Mouse (Mus musculus) ES-E14 (cell line): Measurements from ENCODE around the gene Fkbpl. TPM values are rescaled to one million over a fixed set of nuclear protein-coding genes. Genes with fewer than 3 reads are reported as not detected.

ENCODE experiments used
- DNase-seq: peaks from one replicate; pipeline ENCODE4 v3.0.0-alpha.2; 2013; ENCODE audit warnings: low read depth, low spot score
- H3K27ac ChIP-seq: 2 replicates; pipeline ENCODE4 v1.5.1; 2012; ENCODE audit warnings: low read depth, mild to moderate bottlenecking, low read length, moderate library complexity, mixed read lengths; ENCODE audit not compliant: poor library complexity, insufficient read depth, severe bottlenecking
- H3K36me3 ChIP-seq: 2 replicates; pipeline ENCODE4 v1.6.1; 2012; ENCODE audit warnings: mild to moderate bottlenecking, low read length, moderate library complexity, mixed read lengths; ENCODE audit not compliant: control insufficient read depth, poor library complexity, insufficient read depth, severe bottlenecking
- H3K4me1 ChIP-seq, 2 experiments: fragments of 150-350 bp in 1 of 2; sonication (generic) in 1 of 2; 2 replicates each; pipeline ENCODE4 v1.6.1; 2012; ENCODE audit warnings: low read length in 2 of 2, mild to moderate bottlenecking in 1 of 2, mixed read lengths in 1 of 2; ENCODE audit not compliant: control insufficient read depth in 2 of 2, insufficient read depth in 2 of 2, poor library complexity in 1 of 2
- H3K4me3 ChIP-seq, 2 experiments: fragments of 150-350 bp in 1 of 2; sonication (generic) in 1 of 2; 2 replicates each; pipeline ENCODE4 v1.5.1; 2012; ENCODE audit warnings: low read length in 2 of 2, low read depth in 1 of 2, mild to moderate bottlenecking in 1 of 2, mixed read lengths in 1 of 2; ENCODE audit not compliant: insufficient read depth in 1 of 2, poor library complexity in 1 of 2, severe bottlenecking in 1 of 2
- H3K9ac ChIP-seq: 2 replicates; pipeline ENCODE4 v1.6.1; 2012; ENCODE audit warnings: low read depth, mild to moderate bottlenecking, low read length, mixed read lengths; ENCODE audit not compliant: poor library complexity, insufficient read depth, severe bottlenecking
- H3K9me3 ChIP-seq: fragments of 150-350 bp; sonication (generic); 2 replicates; pipeline ENCODE4 v1.6.1; 2012; ENCODE audit warnings: low read depth, mild to moderate bottlenecking, low read length; ENCODE audit not compliant: control insufficient read depth, insufficient read depth
- CHD2 ChIP-seq: IDR thresholded peaks from 2 replicates; pipeline ENCODE4 v1.6.1; 2014; ENCODE audit warnings: mild to moderate bottlenecking, low read depth, low read length, inconsistent platforms
- HCFC1 ChIP-seq: IDR thresholded peaks from 2 replicates; pipeline ENCODE4 v1.6.1; 2012; ENCODE audit warnings: low read length, inconsistent platforms, borderline replicate concordance; ENCODE audit not compliant: insufficient read depth
- MAFK ChIP-seq: IDR thresholded peaks from 2 replicates; pipeline ENCODE4 v1.6.1; 2014; ENCODE audit warnings: mild to moderate bottlenecking, low read depth, low read length, inconsistent platforms; ENCODE audit not compliant: insufficient read depth
- ZC3H11A ChIP-seq: IDR thresholded peaks from 2 replicates; pipeline ENCODE4 v1.6.1; 2012; ENCODE audit warnings: low read depth, mild to moderate bottlenecking, inconsistent platforms, low read length, borderline replicate concordance
- ZNF384 ChIP-seq: IDR thresholded peaks from 2 replicates; pipeline ENCODE4 v1.6.1; 2012; ENCODE audit warnings: low read depth, low read length, inconsistent platforms
- in situ Hi-C, 2 experiments: fragments of 600-800 bp; cut with MboI; formaldehyde crosslinking; loops; one replicate each; pipeline ENCODE4 v1.15.1; 2025; ENCODE audit warnings: low sequenced_read_pairs in 2 of 2, inconsistent platforms in 1 of 2; ENCODE audit not compliant: unreplicated experiment in 2 of 2
- total RNA-seq: library from RNA; depleted of rRNA; stranded (reverse); fragments of 300-350 nt; gene quantifications from 2 replicates; pipeline ENCODE4 v1.2.3, GENCODE M21; 2012

Fkbpl gene
- total RNA-seq, 1 experiment, result 7.5 TPM

- H3K9me3 ChIP-seq, result no peaks in the 10 kb centered on the region
- H3K4me1 ChIP-seq, result peaks cover 0 to 11% of the 10 kb centered on the region in 2 experiments; a peak in 2 of 4 replicates
- in situ Hi-C loops, result no loop called here
- DNase-seq, result no peak
- H3K27ac ChIP-seq, result no peak overlapping the region
- no peak for TF ChIP-seq HCFC1
- TF ChIP-seq CHD2, result no peak
- TF ChIP-seq ZNF384, result no peak
- no peak for TF ChIP-seq MAFK
- no peak for TF ChIP-seq ZC3H11A
- H3K36me3 ChIP-seq, result peaks cover 40% of the 10 kb centered on the region
- H3K9ac ChIP-seq, result no peak overlapping the region
- no peak overlapping the region for H3K4me3 ChIP-seq
These were observed 3.8 kb downstream of the Fkbpl start for GRCm38 (mm10) chr17:34648141-34648890.

- H3K4me3 ChIP-seq, result no peak overlapping the region
- no peak overlapping the region for H3K9ac ChIP-seq
- no peaks in the 10 kb centered on the region for H3K9me3 ChIP-seq
- H3K27ac ChIP-seq, result no peak overlapping the region
- DNase-seq, result no peak
- H3K4me1 ChIP-seq, result peaks cover 0 to 9% of the 10 kb centered on the region in 2 experiments; a peak in 2 of 4 replicates
- no peak for TF ChIP-seq ZNF384
- TF ChIP-seq MAFK, result no peak
- no peak for TF ChIP-seq CHD2
- no peak for TF ChIP-seq HCFC1
- no peak for TF ChIP-seq ZC3H11A
- in situ Hi-C loops, result no loop called here
- H3K36me3 ChIP-seq, result peaks cover 47% of the 10 kb centered on the region
These were observed 4.7 kb downstream of the Fkbpl start for GRCm38 (mm10) chr17:34649106-34649864.

GRCm38 (mm10) chr17:34650781-34651180 lies 6.2 kb downstream of the Fkbpl start:
- in situ Hi-C loops, result no loop called here
- DNase-seq, result no peak
- H3K36me3 ChIP-seq, result peaks cover 53% of the 10 kb centered on the region

GRCm38 (mm10) chr17:34651507-34652221 lies 7.1 kb downstream of the Fkbpl start:
- no peak overlapping the region for H3K9ac ChIP-seq
- H3K9me3 ChIP-seq, result no peaks in the 10 kb centered on the region
- no peak overlapping the region for H3K4me3 ChIP-seq
- no peak for DNase-seq
- in situ Hi-C loops, result no loop called here
- peaks cover 53% of the 10 kb centered on the region for H3K36me3 ChIP-seq
- H3K27ac ChIP-seq, result no peak overlapping the region
- H3K4me1 ChIP-seq, result peaks cover 0 to 5% of the 10 kb centered on the region in 2 experiments; a peak in 1 of 4 replicates
- TF ChIP-seq ZC3H11A (no peak), MAFK (no peak), CHD2 (no peak), HCFC1 (no peak), ZNF384 (no peak)

More at GRCm38 (mm10) chr17:34650781-34651180, 6.2 kb downstream of the Fkbpl start:
- peaks cover 0 to 6% of the 10 kb centered on the region in 2 experiments; a peak in 2 of 4 replicates for H3K4me1 ChIP-seq
- H3K27ac ChIP-seq, result no peak overlapping the region
- no peak for TF ChIP-seq HCFC1
- TF ChIP-seq ZC3H11A, result no peak
- no peak for TF ChIP-seq CHD2
- TF ChIP-seq MAFK, result no peak
- no peak for TF ChIP-seq ZNF384
- H3K9ac ChIP-seq, result no peak overlapping the region
- no peaks in the 10 kb centered on the region for H3K9me3 ChIP-seq
- no peak overlapping the region for H3K4me3 ChIP-seq
